ENCODE assay signal across 8 mouse cellular contexts in genomic region chr6:30047271-30048162, GRCm38 (mm10). TPM values are rescaled to one million over a fixed set of nuclear protein-coding genes. Genes with fewer than 3 reads are reported as not detected.
DNase-seq lines count a peak whose midpoint lies in the region; ATAC-seq and TF ChIP-seq lines count a peak whose summit lies in the region.

TSS of gene Nrf1 (plus strand) at chr6:30047988.

- H3K9me3 ChIP-seq in CH12.LX (replicated peaks; ENCODE audit: low read length), result no peaks in the 10 kb centered on the region
- no peaks in the 10 kb centered on the region for H3K9me3 ChIP-seq in forebrain, embryonic 12.5 days
- H3K9me3 ChIP-seq in heart, embryonic 16.5 days (replicated peaks; ENCODE audit: control insufficient read depth, low read length), result 0 out of 2 replicates have a peak, but pooled peaks cover 3% of the 10 kb centered on the region
- H3K9me3 ChIP-seq in liver, embryonic 13.5 days (replicated peaks), result no peaks in the 10 kb centered on the region
- H3K9me3 ChIP-seq in stomach, embryonic 14.5 days (ENCODE audit: control insufficient read depth, low read depth, low read length), result no peaks in the 10 kb centered on the region

- under 1% methylated on average over 70 of the region's 78 CpGs for WGBS in forebrain, embryonic 12.5 days
- under 1% methylated on average over 57 of the region's 78 CpGs for WGBS in heart, embryonic 16.5 days
- WGBS in liver, embryonic 13.5 days (ENCODE audit: insufficient replicate concordance), result under 1% methylated on average over 62 of the region's 78 CpGs
- WGBS in stomach, embryonic 14.5 days, result under 1% methylated on average over 67 of the region's 78 CpGs

- H3K36me3 ChIP-seq in CH12.LX (replicated peaks in 1 of 2; ENCODE audit: control insufficient read depth in 1 of 2, insufficient read depth in 1 of 2, low read length in 1 of 2), result peaks cover 0 to 14% of the 10 kb centered on the region in 2 experiments
- H3K36me3 ChIP-seq in forebrain, embryonic 12.5 days (replicated peaks), result no peaks in the 10 kb centered on the region
- no peaks in the 10 kb centered on the region for H3K36me3 ChIP-seq in heart, embryonic 16.5 days (ENCODE audit: control insufficient read depth, insufficient read depth)
- H3K36me3 ChIP-seq in liver, embryonic 13.5 days, result peaks cover 5% of the 10 kb centered on the region; the same call in 1 of the 2 replicates
- no peaks in the 10 kb centered on the region for H3K36me3 ChIP-seq in stomach, embryonic 14.5 days (ENCODE audit: control insufficient read depth, insufficient read depth, low read length)

- H3K4me2 ChIP-seq in CH12.LX (ENCODE audit: insufficient read depth, low read depth, poor library complexity, severe bottlenecking), result peak within 1 kb of the TSS; percentile 79
- peak within 1 kb of the TSS; percentile 75 for H3K4me2 ChIP-seq in forebrain, embryonic 12.5 days
- H3K4me2 ChIP-seq in heart, embryonic 16.5 days (ENCODE audit: low read depth, low read length), result peak within 1 kb of the TSS; percentile 69
- H3K4me2 ChIP-seq in liver, embryonic 13.5 days, result peak within 1 kb of the TSS; percentile 90
- H3K4me2 ChIP-seq in stomach, embryonic 14.5 days (replicated peaks; ENCODE audit: low read depth, low read length), result peak within 1 kb of the TSS; percentile 68

- H3K4me3 ChIP-seq in CH12.LX (replicated peaks in 1 of 3; ENCODE audit: low read depth in 2 of 3, low read length in 2 of 3, poor library complexity in 1 of 3), result peak within 1 kb of the TSS; percentile 83 to 97 (median 86)
- H3K4me3 ChIP-seq in forebrain, embryonic 12.5 days (replicated peaks), result peak within 1 kb of the TSS; percentile 99
- H3K4me3 ChIP-seq in heart, embryonic 16.5 days (ENCODE audit: low read length), result peak within 1 kb of the TSS; percentile 95
- peak within 1 kb of the TSS; percentile 99 for H3K4me3 ChIP-seq in liver, embryonic 13.5 days (replicated peaks)
- H3K4me3 ChIP-seq in stomach, embryonic 14.5 days (ENCODE audit: low read depth, low read length), result peak within 1 kb of the TSS; percentile 97

- peak; percentile 93 for TF ChIP-seq POLR2A in CH12.LX (IDR thresholded peaks at IDR 0.05; ENCODE audit: low read depth, low read length)

- TF ChIP-seq EP300 in CH12.LX (IDR thresholded peaks at IDR 0.05; ENCODE audit: low read length), result no peak

- peak within 1 kb of the TSS; percentile 99 for H3K9ac ChIP-seq in CH12.LX (ENCODE audit: insufficient read depth, low read depth)
- H3K9ac ChIP-seq in forebrain, embryonic 12.5 days, result peak within 1 kb of the TSS; percentile 100
- peak within 1 kb of the TSS; percentile 100 for H3K9ac ChIP-seq in heart, embryonic 16.5 days (ENCODE audit: low read length)
- H3K9ac ChIP-seq in liver, embryonic 13.5 days, result peak within 1 kb of the TSS; percentile 99
- H3K9ac ChIP-seq in stomach, embryonic 14.5 days (replicated peaks; ENCODE audit: low read depth, low read length), result peak within 1 kb of the TSS; percentile 100

- peak in 1 of 2 experiments; percentile 13; a peak in 1 of 4 replicates for TF ChIP-seq CTCF in CH12.LX (conservative IDR thresholded peaks at IDR 0.05 in 1 of 2, IDR thresholded peaks at IDR 0.05 in 1 of 2; ENCODE audit: low read depth in 2 of 2, low read length in 2 of 2)

- DNase-seq in CH12.LX (ENCODE audit: extremely low read depth), result peak; percentile 83
- peak; percentile 74 for DNase-seq in c-Kit-positive CD71-positive TER-119-positive erythroid progenitor cells, embryonic 14.5 days (ENCODE audit: low spot score)
- peak; percentile 90 to 96 for DNase-seq in kidney, postnatal 25 days
- peak; percentile 81 for DNase-seq in liver, embryonic 13.5 days
- DNase-seq in natural killer cell, adult 2 months (ENCODE audit: low spot score in 2 of 2), result peak; percentile 81 to 89

- peak; percentile 94 for ATAC-seq in forebrain, embryonic 12.5 days (ENCODE audit: low FRiP score)
- ATAC-seq in heart, embryonic 16.5 days (replicated peaks; ENCODE audit: extremely low read depth, insufficient read depth, low FRiP score), result peak; percentile 94
- peak; percentile 87 for ATAC-seq in liver, embryonic 13.5 days (ENCODE audit: low read depth)
- peak; percentile 92 for ATAC-seq in stomach, embryonic 14.5 days (ENCODE audit: insufficient number of reproducible peaks, insufficient read depth, low FRiP score, low read depth)

- peak within 1 kb of the TSS; percentile 93 for H3K27ac ChIP-seq in CH12.LX (ENCODE audit: insufficient read depth, low read depth)
- peak within 1 kb of the TSS; percentile 100 for H3K27ac ChIP-seq in forebrain, embryonic 12.5 days
- peak within 1 kb of the TSS; percentile 99 for H3K27ac ChIP-seq in heart, embryonic 16.5 days (ENCODE audit: low read length)
- H3K27ac ChIP-seq in liver, embryonic 13.5 days, result peak within 1 kb of the TSS; percentile 96
- peak within 1 kb of the TSS; percentile 100 for H3K27ac ChIP-seq in stomach, embryonic 14.5 days (ENCODE audit: low read length)

- in situ Hi-C loops in CH12.LX (cut with MboI; ENCODE audit: low pct_ligation_motif_present, low pct_unique_long_range_greater_than_20kb, low sequenced_read_pairs), result no loop called here

- H3K4me1 ChIP-seq in CH12.LX (ENCODE audit: control insufficient read depth in 1 of 2, insufficient read depth in 2 of 2), result peaks cover 0 to 25% of the 10 kb centered on the region in 2 experiments; a peak in 2 of 4 replicates
- peaks cover 28% of the 10 kb centered on the region for H3K4me1 ChIP-seq in forebrain, embryonic 12.5 days
- H3K4me1 ChIP-seq in heart, embryonic 16.5 days (ENCODE audit: control insufficient read depth, insufficient read depth, low read length), result peaks cover 11% of the 10 kb centered on the region
- H3K4me1 ChIP-seq in liver, embryonic 13.5 days (replicated peaks), result peaks cover 51% of the 10 kb centered on the region
- peaks cover 9% of the 10 kb centered on the region; the same call in 1 of the 2 replicates for H3K4me1 ChIP-seq in stomach, embryonic 14.5 days (ENCODE audit: control insufficient read depth, insufficient read depth, low read length)

- dilution Hi-C loops in CH12.LX (cut with MboI; ENCODE audit: extremely low pct_ligation_motif_present, extremely low pct_unique_long_range_greater_than_20kb, low sequenced_read_pairs), result no loop called here

- no peak for TF ChIP-seq RAD21 in CH12.LX (IDR thresholded peaks at IDR 0.05; ENCODE audit: low read depth, low read length)

- no peaks in the 10 kb centered on the region for H3K27me3 ChIP-seq in CH12.LX (replicated peaks)
- no peaks in the 10 kb centered on the region for H3K27me3 ChIP-seq in forebrain, embryonic 12.5 days
- H3K27me3 ChIP-seq in heart, embryonic 16.5 days (ENCODE audit: control insufficient read depth, insufficient read depth, low read length), result no peaks in the 10 kb centered on the region
- H3K27me3 ChIP-seq in liver, embryonic 13.5 days, result no peaks in the 10 kb centered on the region
- H3K27me3 ChIP-seq in stomach, embryonic 14.5 days (ENCODE audit: control insufficient read depth, insufficient read depth, low read length), result no peaks in the 10 kb centered on the region

- peaks cover 39% of the 10 kb centered on the region for H3K79me2 ChIP-seq in CH12.LX (replicated peaks; ENCODE audit: control insufficient read depth, extremely low read depth, insufficient read depth, poor library complexity, severe bottlenecking)

TF ChIP-seq in CH12.LX, 34 proteins besides CTCF, POLR2A, EP300 and RAD21 (continues in another document):
- TF ChIP-seq BHLHE40 (IDR thresholded peaks at IDR 0.05; ENCODE audit: low read depth, low read length) (peak; percentile 80), POLR2AphosphoS2 (IDR thresholded peaks at IDR 0.05; ENCODE audit: low read depth, low read length) (peak; percentile 84), GABPA (IDR thresholded peaks at IDR 0.05; ENCODE audit: insufficient replicate concordance, low read depth, low read length) (no peak), RCOR1 (conservative IDR thresholded peaks at IDR 0.05; ENCODE audit: low read depth, low read length) (no peak), HCFC1 (IDR thresholded peaks at IDR 0.05; ENCODE audit: low read depth, low read length) (peak; percentile 60), IRF4 (IDR thresholded peaks at IDR 0.05; ENCODE audit: low read depth, low read length) (peak; percentile 6; the same call in 1 of the 2 replicates), JUND (conservative IDR thresholded peaks at IDR 0.05; ENCODE audit: low read depth, low read length) (no peak), ZNF384 (IDR thresholded peaks at IDR 0.05; ENCODE audit: low read depth, low read length) (no peak), ELF1 (IDR thresholded peaks at IDR 0.05; ENCODE audit: low read depth, low read length) (peak; percentile 41; the same call in 1 of the 2 replicates), CHD2 (IDR thresholded peaks at IDR 0.05; ENCODE audit: low read length) (peak; percentile 68; the same call in 1 of the 2 replicates), NELFE (IDR thresholded peaks at IDR 0.05; ENCODE audit: low read depth, low read length) (peak; percentile 94), ETS1 (conservative IDR thresholded peaks at IDR 0.05; ENCODE audit: low read depth, low read length) (no peak), MAFK (IDR thresholded peaks at IDR 0.05; ENCODE audit: insufficient replicate concordance, low read length) (no peak), SMC3 (IDR thresholded peaks at IDR 0.05; ENCODE audit: low read depth, low read length) (no peak), NRF1 (IDR thresholded peaks at IDR 0.05; ENCODE audit: low read depth, low read length) (peak; percentile 91), CHD1 (IDR thresholded peaks at IDR 0.05; ENCODE audit: low read depth, low read length) (peak; percentile 23; the same call in 1 of the 2 replicates), ZMIZ1 (IDR thresholded peaks at IDR 0.05; ENCODE audit: low read depth, low read length) (peak; percentile 93), TCF12 (IDR thresholded peaks at IDR 0.05; ENCODE audit: low read depth, low read length) (peak; percentile 87), MXI1 (IDR thresholded peaks at IDR 0.05; ENCODE audit: low read depth, low read length) (0 out of 2 replicates have a peak, but pooled peaks have one; percentile 12), ZC3H11A (IDR thresholded peaks at IDR 0.05; ENCODE audit: low read depth, low read length) (no peak), MYC (IDR thresholded peaks at IDR 0.05; ENCODE audit: low read depth, low read length) (no peak; the same call in 1 of the 2 replicates), MAX (IDR thresholded peaks at IDR 0.05; ENCODE audit: low read length) (peak; percentile 64; the same call in 1 of the 2 replicates)

RNA-seq across cellular contexts. Expression of gene Nrf1, which starts in this region (rescaled TPM):
- 51.3 and 58.8 TPM in 2 replicates for total RNA-seq in CH12.LX (2012; rRNA removed)
- 62.9 and 74.6 TPM in 2 replicates for total RNA-seq in CH12.LX (2014; rRNA removed)
- polyA plus RNA-seq in CH12.LX (2012; ENCODE audit: insufficient read length, low read depth), result 41.3 and 43.6 TPM in 2 replicates
- polyA plus RNA-seq in forebrain, embryonic 12.5 days (2016; fragmentation: Nextera tagmentation; extraction: Ambion mirVana), result 82.4 and 83.4 TPM in 2 replicates
- 33.6 and 35.0 TPM in 2 replicates for polyA plus RNA-seq in heart, embryonic 16.5 days (2015; fragmentation: Nextera tagmentation; extraction: Ambion mirVana)
- polyA plus RNA-seq in liver, embryonic 13.5 days (2015; fragmentation: Nextera tagmentation; extraction: Ambion mirVana), result 41.5 and 49.1 TPM in 2 replicates
- 60.9 and 62.5 TPM in 2 replicates for polyA plus RNA-seq in stomach, embryonic 14.5 days (2014; fragmentation: Nextera tagmentation; extraction: Ambion mirVana)

Comparison
In these comparisons a context has a peak if more than half of its experiments do, and no peak if none do; other contexts are left out.
1. Peak in every context shown above with its lines: DNase-seq, ATAC-seq, H3K4me3 ChIP-seq and H3K27ac ChIP-seq.